Mouse (Mus musculus) cerebellum, adult 2 months (tissue): ENCODE results near the gene Ralgapb. TPM values are rescaled to one million over a fixed set of nuclear protein-coding genes. Genes with fewer than 3 reads are reported as not detected.
"Not testable (repeated sequence)": the region's sequence is repeated elsewhere in the genome, so short reads cannot be mapped to it uniquely, and the experiment has no call there.

Experiments
- DNase-seq, 2 experiments: peaks; one replicate each; pipeline ENCODE4 v3.0.0; 2021
- H3K27ac ChIP-seq: fragments of 200-500 bp; 2 replicates; pipeline ENCODE4 v1.5.1; 2012; ENCODE audit warnings: low read length, control low read depth, inconsistent platforms; ENCODE audit not compliant: insufficient read depth
- H3K27me3 ChIP-seq: fragments of 200-500 bp; 2 replicates; pipeline ENCODE4 v1.6.1; 2012; ENCODE audit warnings: inconsistent platforms, mild to moderate bottlenecking, low read length, moderate library complexity; ENCODE audit not compliant: control insufficient read depth, insufficient read depth
- H3K4me1 ChIP-seq: fragments of 200-500 bp; 2 replicates; pipeline ENCODE4 v1.6.1; 2011; ENCODE audit warnings: low read length; ENCODE audit not compliant: control insufficient read depth, insufficient read depth
- H3K4me3 ChIP-seq: fragments of 200-500 bp; replicated peaks from 2 replicates; pipeline ENCODE3; 2011; ENCODE audit warnings: mild to moderate bottlenecking, low read depth, low read length, control low read depth; ENCODE audit not compliant: insufficient read depth
- CTCF ChIP-seq: fragments of 200-500 bp; IDR thresholded peaks from 2 replicates; pipeline ENCODE4 v1.5.1; 2011; ENCODE audit warnings: low read depth, mild to moderate bottlenecking, control low read depth, low read length, moderate library complexity, borderline replicate concordance; ENCODE audit not compliant: insufficient read depth
- POLR2A ChIP-seq: fragments of 200-500 bp; IDR thresholded peaks from 2 replicates; pipeline ENCODE4 v1.6.1; 2011; ENCODE audit warnings: low read length, control low read depth, borderline replicate concordance; ENCODE audit not compliant: insufficient read depth
- WGBS: fragments of 180-500 bp; shearing (Covaris S2); methylation state at CpG from one replicate; pipeline ENCODE4 v1.1.7; 2018; 5-methylcytosine and 5-hydroxymethylcytosine counted together
- polyA plus RNA-seq: library from polyadenylated mRNA; depleted of rRNA; stranded (reverse); fragments of >200 nt; gene quantifications from 2 replicates; pipeline ENCODE4 v1.2.3, GENCODE M21; 2012

Ralgapb gene
- polyA plus RNA-seq, 1 experiment = 53.3 TPM

DNA sequence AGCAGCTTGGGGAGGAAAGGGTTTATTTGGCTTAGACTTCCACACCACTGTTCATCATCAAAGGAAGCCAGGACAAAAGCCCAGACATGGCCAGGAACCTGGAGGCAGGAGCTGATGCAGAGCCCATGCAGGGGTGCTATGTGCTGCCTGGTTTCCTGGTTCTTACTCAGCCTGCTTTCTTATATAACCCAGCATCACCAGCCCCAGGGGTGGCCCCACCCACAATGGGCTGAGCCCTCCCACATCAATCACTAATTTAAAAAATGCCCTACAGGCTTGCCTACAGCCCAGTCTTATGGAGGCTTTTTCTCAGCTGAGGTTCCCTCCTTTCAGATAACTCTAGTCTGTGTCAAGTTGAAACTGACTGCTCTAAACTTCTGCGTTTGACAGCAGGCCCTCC lies 31.8 kb upstream of the Ralgapb start:
- Histone ChIP-seq H3K27me3 (no peaks in the 10 kb centered on the region), H3K4me3 (peak overlapping the region; percentile 17), H3K4me1 (no peaks in the 10 kb centered on the region), H3K27ac (no peak overlapping the region)
- peak in 1 of 2 experiments; percentile 35 for DNase-seq
- TF ChIP-seq CTCF (no peak), POLR2A (no peak)
- 74% methylated on average over 1 of the region's 1 CpGs for WGBS

- 41% methylated on average over 13 of the region's 13 CpGs for WGBS
- peak; percentile 54 to 61 for DNase-seq
- Histone ChIP-seq H3K27ac (no peak overlapping the region), H3K27me3 (no peaks in the 10 kb centered on the region), H3K4me1 (no peaks in the 10 kb centered on the region), H3K4me3 (peak overlapping the region; percentile 17)
- peak; percentile 68 for TF ChIP-seq CTCF
- TF ChIP-seq POLR2A = 0 out of 2 replicates have a peak, but pooled peaks have one; percentile 8
These were observed 30.1 kb upstream of the Ralgapb start for GRCm38 (mm10) chr2:158379354-158380078.

DNA sequence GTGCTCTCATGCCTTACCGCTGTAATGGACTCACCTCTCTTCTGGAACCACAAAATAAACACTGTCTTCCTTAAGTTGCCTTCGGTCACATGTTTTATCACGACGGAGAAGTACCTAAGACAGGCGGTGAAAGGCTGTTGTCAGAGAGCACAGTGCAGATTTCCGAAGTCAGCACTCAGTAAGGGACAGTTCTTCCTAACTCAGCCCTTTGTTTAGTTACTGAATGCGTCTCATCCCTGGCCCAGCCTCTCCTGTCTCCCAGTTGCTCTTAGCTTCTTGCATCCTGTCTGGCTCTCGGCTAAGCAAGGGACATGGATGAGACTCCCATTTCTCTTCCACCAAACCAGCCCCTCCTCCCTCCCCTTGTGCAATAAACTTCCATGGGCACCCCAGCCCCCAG lies 23.6 kb upstream of the Ralgapb start:
- Histone ChIP-seq H3K4me1 (no peaks in the 10 kb centered on the region), H3K27me3 (no peaks in the 10 kb centered on the region), H3K27ac (no peak overlapping the region), H3K4me3 (no peak overlapping the region)
- TF ChIP-seq CTCF (no peak), POLR2A (no peak)
- DNase-seq = no peak
- WGBS = 53% methylated on average over 8 of the region's 8 CpGs

GRCm38 (mm10) chr2:158389421-158389820 lies 20.2 kb upstream of the Ralgapb start:
- H3K4me3 ChIP-seq = no peak overlapping the region
- WGBS = 92% methylated on average over 7 of the region's 7 CpGs
- no peak for TF ChIP-seq POLR2A
- no peak for TF ChIP-seq CTCF

DNA sequence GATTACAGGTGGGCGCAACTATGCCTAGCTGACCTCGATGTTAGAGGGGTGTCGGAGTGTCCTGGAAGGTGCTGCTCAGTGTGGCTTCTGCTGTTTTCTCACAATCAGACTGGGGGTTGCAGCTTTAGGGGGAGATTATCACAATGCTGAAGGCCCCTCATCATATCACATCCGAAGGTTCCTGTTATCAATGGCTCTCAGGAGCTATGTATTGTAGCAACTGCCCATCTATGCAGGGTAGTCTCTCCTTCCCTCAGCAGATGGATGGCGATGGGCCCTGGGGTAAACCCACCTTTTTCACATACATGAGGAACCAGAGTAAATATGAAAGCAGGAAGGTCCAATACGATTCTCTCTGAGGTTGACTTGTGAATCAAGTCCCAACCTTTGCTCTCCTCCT lies 13.3 kb upstream of the Ralgapb start:
- DNase-seq = no peak
- no peaks in the 10 kb centered on the region for H3K4me1 ChIP-seq
- H3K27me3 ChIP-seq = no peaks in the 10 kb centered on the region
- 84% methylated on average over 6 of the region's 6 CpGs for WGBS
- no peak overlapping the region for H3K4me3 ChIP-seq
- TF ChIP-seq POLR2A (no peak), CTCF (no peak)
- H3K27ac ChIP-seq = no peak overlapping the region

More at GRCm38 (mm10) chr2:158389421-158389820, 20.2 kb upstream of the Ralgapb start:
- no peak overlapping the region for H3K27ac ChIP-seq
- H3K4me1 ChIP-seq = no peaks in the 10 kb centered on the region
- no peaks in the 10 kb centered on the region for H3K27me3 ChIP-seq
- no peak for DNase-seq

GRCm38 (mm10) chr2:158397140-158397539 lies 12.5 kb upstream of the Ralgapb start:
- not testable (repeated sequence) for H3K4me1 ChIP-seq, H3K4me3 ChIP-seq, H3K27ac ChIP-seq, H3K27me3 ChIP-seq, DNase-seq
- 68% methylated on average over 13 of the region's 13 CpGs for WGBS

DNA sequence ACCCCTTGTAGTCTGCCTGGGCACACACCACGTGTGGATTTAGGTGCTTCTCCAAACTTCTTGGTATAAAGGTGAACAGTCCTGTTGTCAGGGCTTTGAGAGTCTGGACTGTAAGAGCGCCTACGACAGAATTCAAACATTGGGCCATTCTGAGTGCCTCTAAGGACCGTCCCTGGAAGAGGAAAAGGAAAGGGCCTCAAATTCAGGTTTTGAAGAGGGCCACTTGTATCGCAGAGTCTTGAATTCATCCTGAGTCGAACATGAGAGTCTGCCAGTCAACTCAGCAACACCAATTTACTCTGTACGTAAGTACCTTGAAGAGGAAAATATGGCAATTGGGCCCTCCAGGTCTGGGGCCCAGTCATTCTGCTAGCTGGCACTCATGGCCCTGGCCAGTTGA lies 6.7 kb upstream of the Ralgapb start:
- no peak for DNase-seq
- Histone ChIP-seq H3K4me1 (no peaks in the 10 kb centered on the region), H3K27me3 (no peaks in the 10 kb centered on the region), H3K27ac (no peak overlapping the region), H3K4me3 (no peak overlapping the region)
- no peak for TF ChIP-seq POLR2A
- TF ChIP-seq CTCF = no peak
- WGBS = 85% methylated on average over 7 of the region's 7 CpGs

GRCm38 (mm10) chr2:158408997-158409594 lies 552 bp upstream of the Ralgapb start:
- H3K4me3 ChIP-seq = peak overlapping the region; percentile 70
- peaks cover 6% of the 10 kb centered on the region; the same call in 1 of the 2 replicates for H3K4me1 ChIP-seq
- 22% methylated on average over 14 of the region's 14 CpGs for WGBS
- DNase-seq = no peak
- peak overlapping the region; percentile 59 for H3K27ac ChIP-seq
- TF ChIP-seq CTCF = no peak
- H3K27me3 ChIP-seq = no peaks in the 10 kb centered on the region
